Mouse (Mus musculus) kidney, postnatal 0 days (tissue): ENCODE results near the gene Olfr1025-ps1. TPM values are rescaled to one million over a fixed set of nuclear protein-coding genes. Genes with fewer than 3 reads are reported as not detected.

Experiments used
- ATAC-seq: fragments of 200-750 bp; cut with Nextera tagmentation; replicated peaks from 2 replicates; pipeline ENCODE4 v1.8.0; 2017; ENCODE audit warnings: low read depth, moderate number of reproducible peaks, moderate TSS enrichment, moderate library complexity; ENCODE audit not compliant: low FRiP score
- DNase-seq: peaks from one replicate; pipeline ENCODE4 v3.0.0-alpha.2; 2016; ENCODE audit warnings: low spot score
- H3K27ac ChIP-seq: fragments of 300-500 bp; sonication (generic); 2 replicates; pipeline ENCODE4 v1.5.1; 2014; ENCODE audit warnings: mild to moderate bottlenecking
- H3K27me3 ChIP-seq: fragments of 300-500 bp; sonication (generic); 2 replicates; pipeline ENCODE4 v1.6.1; 2014; ENCODE audit warnings: low read length, mixed read lengths; ENCODE audit not compliant: insufficient read depth
- H3K36me3 ChIP-seq: fragments of 300-500 bp; sonication (generic); 2 replicates; pipeline ENCODE4 v1.6.1; 2014; ENCODE audit warnings: low read length, mixed read lengths; ENCODE audit not compliant: insufficient read depth
- H3K4me1 ChIP-seq: fragments of 300-500 bp; sonication (generic); replicated peaks from 2 replicates; pipeline ENCODE4 v1.6.1; 2014; ENCODE audit warnings: antibody characterized with exemption, low read length, mixed read lengths; ENCODE audit not compliant: insufficient read depth
- H3K4me2 ChIP-seq: fragments of 300-500 bp; sonication (generic); 2 replicates; pipeline ENCODE4 v1.6.1; 2014; ENCODE audit warnings: mild to moderate bottlenecking, low read length, moderate library complexity, mixed read lengths
- H3K4me3 ChIP-seq: fragments of 300-500 bp; sonication (generic); replicated peaks from 2 replicates; pipeline ENCODE4 v1.5.1; 2014; ENCODE audit warnings: low read depth, low read length
- H3K9ac ChIP-seq: fragments of 300-500 bp; sonication (generic); 2 replicates; pipeline ENCODE4 v1.6.1; 2014; ENCODE audit warnings: low read depth, low read length
- H3K9me3 ChIP-seq: fragments of 300-500 bp; sonication (generic); replicated peaks from 2 replicates; pipeline ENCODE4 v1.6.1; 2016; ENCODE audit warnings: low read length, inconsistent platforms, mixed read lengths
- CTCF ChIP-seq: IDR thresholded peaks from 2 replicates; pipeline ENCODE4 v1.5.1; 2016; ENCODE audit warnings: antibody characterized with exemption, low read depth, mild to moderate bottlenecking, moderate library complexity
- WGBS: fragments of 180-500 bp; shearing (Covaris S2); extraction: QIAGEN DNeasy Blood & Tissue Kit; methylation state at CpG from one replicate; pipeline ENCODE4 v1.1.7; 2014; 5-methylcytosine and 5-hydroxymethylcytosine counted together
- polyA plus RNA-seq: library from polyadenylated mRNA; unstranded; fragments of >200 nt; fragmentation: Nextera tagmentation; extraction: Ambion mirVana; gene quantifications from 2 replicates; pipeline ENCODE4 v1.2.1, GENCODE M21; 2015

Gene Olfr1025-ps1
- not detected in 2 replicates for polyA plus RNA-seq

DNA sequence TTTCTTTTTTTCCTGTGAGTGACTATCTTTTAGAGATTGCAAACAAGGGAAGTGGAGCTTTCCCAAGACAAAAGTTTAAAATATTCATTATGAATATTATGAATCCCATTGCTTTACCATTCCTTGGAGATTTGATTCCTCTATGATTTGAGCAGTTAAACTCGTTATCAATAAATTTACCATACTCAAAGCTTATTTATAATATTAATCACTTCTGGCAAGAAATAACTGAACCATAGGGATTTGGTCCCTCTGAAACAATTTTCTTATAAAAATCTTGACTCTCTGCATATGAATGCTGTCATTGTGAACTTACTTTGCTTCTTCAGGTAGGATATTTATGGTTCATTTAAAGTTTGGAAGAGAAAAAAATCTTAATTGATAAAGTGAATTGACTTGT, at the start of gene Olfr1025-ps1:
Gene Olfr1025-ps1, plus strand, starts transcription at position 301 of the 400 bp plus-strand sequence.
- Histone ChIP-seq H3K9ac (no peak within 1 kb of the TSS), H3K36me3 (no peaks in the 10 kb centered on the region), H3K4me2 (no peak within 1 kb of the TSS), H3K27me3 (no peaks in the 10 kb centered on the region), H3K27ac (no peak within 1 kb of the TSS), H3K4me1 (no peaks in the 10 kb centered on the region), H3K4me3 (no peak within 1 kb of the TSS), H3K9me3 (no peaks in the 10 kb centered on the region)
- WGBS, result 65% methylated on average over 1 of the region's 1 CpGs
- ATAC-seq (no peak), DNase-seq (no peak)
- TF ChIP-seq CTCF, result no peak

DNA sequence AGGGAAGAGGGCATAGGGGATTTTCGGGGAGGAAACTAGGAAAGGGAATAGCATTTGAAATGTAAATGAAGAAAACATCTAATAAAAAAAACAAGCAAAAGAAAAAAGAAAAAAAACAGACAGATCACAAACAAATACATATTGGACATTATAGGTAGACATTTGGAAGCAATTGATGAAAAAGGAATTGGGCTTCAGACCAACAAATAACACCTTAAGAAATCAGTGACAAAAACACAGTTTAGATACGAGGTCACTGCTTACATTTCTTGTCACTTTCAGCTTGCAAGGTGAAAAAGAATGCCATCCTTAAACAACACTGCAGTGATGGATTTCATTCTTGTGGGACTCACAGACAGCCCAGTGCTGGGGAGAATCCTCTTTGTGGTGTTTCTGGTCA, 46.7 kb upstream of the Olfr1025-ps1 start, which contains the start of gene Olfr1022:
Gene Olfr1022, plus strand, starts transcription at position 301 of the 400 bp plus-strand sequence.
- Histone ChIP-seq H3K27me3 (no peaks in the 10 kb centered on the region), H3K4me2 (no peak within 1 kb of the TSS), H3K9me3 (no peaks in the 10 kb centered on the region), H3K9ac (no peak within 1 kb of the TSS), H3K27ac (no peak within 1 kb of the TSS), H3K4me3 (no peak within 1 kb of the TSS), H3K4me1 (no peaks in the 10 kb centered on the region), H3K36me3 (no peaks in the 10 kb centered on the region)
- no peak for TF ChIP-seq CTCF
- ATAC-seq (no peak), DNase-seq (no peak)
- WGBS, result 58% methylated on average over 2 of the region's 2 CpGs

DNA sequence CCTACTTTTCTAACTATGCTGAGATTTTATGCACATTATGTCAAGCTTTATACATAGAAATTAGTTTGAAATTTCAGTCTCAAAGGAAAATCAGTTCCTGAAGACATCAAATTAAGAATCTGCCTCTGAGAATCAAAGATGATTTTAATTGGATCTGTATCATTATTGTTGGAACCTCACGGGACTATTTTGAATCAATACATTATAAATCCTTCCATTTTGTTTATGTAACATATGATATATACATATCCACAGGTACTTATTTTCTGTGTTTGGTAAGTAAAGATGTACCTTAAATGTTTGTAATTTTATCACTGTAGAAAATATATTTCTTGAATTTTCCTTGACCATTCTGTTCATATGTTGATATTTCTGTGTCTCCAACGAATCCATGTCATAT, 29.7 kb upstream of the Olfr1025-ps1 start, which contains the start of gene Olfr1023:
Gene Olfr1023, plus strand, starts transcription at position 301 of the 400 bp plus-strand sequence.
- no peak for TF ChIP-seq CTCF
- Histone ChIP-seq H3K27ac (no peak within 1 kb of the TSS), H3K27me3 (no peaks in the 10 kb centered on the region), H3K4me3 (no peak within 1 kb of the TSS), H3K9me3 (no peaks in the 10 kb centered on the region), H3K4me2 (no peak within 1 kb of the TSS), H3K36me3 (no peaks in the 10 kb centered on the region), H3K9ac (no peak within 1 kb of the TSS), H3K4me1 (no peaks in the 10 kb centered on the region)
- ATAC-seq (no peak), DNase-seq (no peak)
- WGBS, result 58% methylated on average over 2 of the region's 2 CpGs

DNA sequence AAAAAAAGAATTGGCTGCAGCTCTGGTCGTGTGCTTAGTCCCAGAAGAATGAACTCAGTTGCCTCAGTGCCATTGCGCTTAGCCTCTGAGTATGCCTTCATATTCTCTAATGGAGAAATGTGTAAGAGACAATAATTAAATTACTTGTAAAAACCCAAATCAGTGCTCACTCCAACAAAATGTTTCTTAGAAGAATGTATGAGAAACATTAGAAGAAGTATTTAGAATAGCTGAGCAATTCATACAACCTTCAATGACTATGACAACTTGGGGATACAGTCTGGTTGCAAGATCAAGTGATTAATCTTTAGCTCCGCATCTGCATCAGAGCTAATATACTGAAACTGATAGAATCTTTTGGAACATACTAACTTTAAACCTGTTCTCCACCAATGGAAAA, 10.0 kb upstream of the Olfr1025-ps1 start, which contains the start of gene Olfr1024:
Gene Olfr1024, minus strand, starts transcription at position 101 of the 400 bp plus-strand sequence.
- Histone ChIP-seq H3K27me3 (no peaks in the 10 kb centered on the region), H3K27ac (no peak within 1 kb of the TSS), H3K4me1 (no peaks in the 10 kb centered on the region), H3K9ac (no peak within 1 kb of the TSS), H3K4me2 (no peak within 1 kb of the TSS), H3K9me3 (no peaks in the 10 kb centered on the region), H3K4me3 (no peak within 1 kb of the TSS), H3K36me3 (no peaks in the 10 kb centered on the region)
- TF ChIP-seq CTCF, result no peak
- no peak for DNase-seq
- WGBS, result 82% methylated on average over 3 of the region's 3 CpGs
- no peak for ATAC-seq

DNA sequence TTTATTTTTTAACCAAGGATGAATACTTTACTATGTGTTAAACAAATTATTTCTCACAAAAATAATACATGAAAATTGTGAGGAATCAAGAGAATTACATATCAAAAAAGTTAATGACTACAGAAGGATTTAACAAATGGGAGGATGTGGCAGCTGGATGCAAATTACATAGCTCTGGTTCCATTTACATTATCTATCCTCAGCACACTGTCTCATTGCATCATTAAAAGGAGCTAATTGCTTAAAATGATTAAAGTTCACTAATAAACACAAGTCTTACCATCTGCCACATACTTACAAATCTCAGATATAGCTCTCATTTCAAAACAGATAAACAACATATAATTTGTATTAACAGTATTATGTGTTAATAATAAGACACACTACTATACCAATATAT, 1.8 kb upstream of the Olfr1025-ps1 start:
- TF ChIP-seq CTCF, result no peak
- no peaks in the 10 kb centered on the region for H3K27me3 ChIP-seq
- H3K4me3 ChIP-seq, result no peak overlapping the region
- no peaks in the 10 kb centered on the region for H3K4me1 ChIP-seq
- DNase-seq, result no peak
- H3K36me3 ChIP-seq, result no peaks in the 10 kb centered on the region
- no peak for ATAC-seq
- no peak overlapping the region for H3K27ac ChIP-seq
- no peaks in the 10 kb centered on the region for H3K9me3 ChIP-seq
- no peak overlapping the region for H3K4me2 ChIP-seq
- H3K9ac ChIP-seq, result no peak overlapping the region

GRCm38 (mm10) chr2:85921258-85921657, 6.3 kb downstream of the Olfr1025-ps1 start, which contains the start of gene Olfr1026:
TSS of gene Olfr1026 (plus strand) at chr2:85921558.
- no peak within 1 kb of the TSS for H3K4me3 ChIP-seq
- no peak for DNase-seq
- no peak within 1 kb of the TSS for H3K4me2 ChIP-seq
- no peak for TF ChIP-seq CTCF
- ATAC-seq, result no peak
- WGBS, result 86% methylated on average over 3 of the region's 3 CpGs
- H3K27me3 ChIP-seq, result no peaks in the 10 kb centered on the region
- no peak within 1 kb of the TSS for H3K27ac ChIP-seq
- H3K9ac ChIP-seq, result no peak within 1 kb of the TSS
- H3K4me1 ChIP-seq, result no peaks in the 10 kb centered on the region
- no peaks in the 10 kb centered on the region for H3K36me3 ChIP-seq
- no peaks in the 10 kb centered on the region for H3K9me3 ChIP-seq

- no peaks in the 10 kb centered on the region for H3K36me3 ChIP-seq
- no peaks in the 10 kb centered on the region for H3K4me1 ChIP-seq
- H3K27me3 ChIP-seq, result no peaks in the 10 kb centered on the region
- no peak within 1 kb of the TSS for H3K4me2 ChIP-seq
- ATAC-seq (no peak), DNase-seq (no peak)
- H3K9ac ChIP-seq, result no peak within 1 kb of the TSS
- no peak for TF ChIP-seq CTCF
- 57% methylated on average over 1 of the region's 1 CpGs for WGBS
- H3K4me3 ChIP-seq, result no peak within 1 kb of the TSS
- no peak within 1 kb of the TSS for H3K27ac ChIP-seq
- H3K9me3 ChIP-seq, result no peaks in the 10 kb centered on the region
Observed at GRCm38 (mm10) chr2:85950137-85950536, 35.1 kb downstream of the Olfr1025-ps1 start, which contains the start of gene Olfr1028. TSS of gene Olfr1028 (plus strand) at chr2:85950437.

Other genes with a start within 250 kb of the Olfr1025-ps1 start
- not detected in 2 replicates for gene Olfr1006, start 236.4 kb upstream of the Olfr1025-ps1 start, polyA plus RNA-seq
- gene Olfr1008, start 225.8 kb upstream of the Olfr1025-ps1 start, polyA plus RNA-seq, result not detected in 2 replicates
- gene Olfr1009, start 199.8 kb upstream of the Olfr1025-ps1 start, polyA plus RNA-seq, result not detected in 2 replicates
- not detected in 2 replicates for gene Olfr1012, start 152.4 kb upstream of the Olfr1025-ps1 start, polyA plus RNA-seq
- gene Olfr1013, start 148.1 kb upstream of the Olfr1025-ps1 start, polyA plus RNA-seq, result not detected in 2 replicates
- gene Olfr1014, start 142.5 kb upstream of the Olfr1025-ps1 start, polyA plus RNA-seq, result not detected in 2 replicates
- not detected in 2 replicates for gene Olfr1015, start 133.2 kb upstream of the Olfr1025-ps1 start, polyA plus RNA-seq
- not detected in 2 replicates for gene Olfr1016, start 112.6 kb upstream of the Olfr1025-ps1 start, polyA plus RNA-seq
- not detected in 2 replicates for gene Olfr1018, start 96.7 kb upstream of the Olfr1025-ps1 start, polyA plus RNA-seq
- gene Olfr1019, start 69.7 kb upstream of the Olfr1025-ps1 start, polyA plus RNA-seq, result not detected in 2 replicates
- not detected in 2 replicates for gene Olfr1020, start 68.2 kb upstream of the Olfr1025-ps1 start, polyA plus RNA-seq
- gene Olfr1022, start 46.6 kb upstream of the Olfr1025-ps1 start, polyA plus RNA-seq, result not detected in 2 replicates
- not detected in 2 replicates for gene Olfr1023, start 29.6 kb upstream of the Olfr1025-ps1 start, polyA plus RNA-seq
- not detected in 2 replicates for gene Olfr1024, start 10.1 kb upstream of the Olfr1025-ps1 start, polyA plus RNA-seq
- gene Olfr1026, start 6.4 kb downstream of the Olfr1025-ps1 start, polyA plus RNA-seq, result not detected in 2 replicates
- not detected in 2 replicates for gene Olfr1028, start 35.2 kb downstream of the Olfr1025-ps1 start, polyA plus RNA-seq
- gene Olfr1029, start 58.7 kb downstream of the Olfr1025-ps1 start, polyA plus RNA-seq, result not detected in 2 replicates
- gene Olfr1030, start 64.1 kb downstream of the Olfr1025-ps1 start, polyA plus RNA-seq, result not detected in 2 replicates
- not detected in 2 replicates for gene Olfr1031, start 75.1 kb downstream of the Olfr1025-ps1 start, polyA plus RNA-seq
- gene Olfr1032, start 90.3 kb downstream of the Olfr1025-ps1 start, polyA plus RNA-seq, result not detected in 2 replicates
- gene Olfr1033, start 105.4 kb downstream of the Olfr1025-ps1 start, polyA plus RNA-seq, result 5.0 and 5.4 TPM in 2 replicates
- 0.04 and 0.09 TPM in 2 replicates for gene Olfr1034, start 130.7 kb downstream of the Olfr1025-ps1 start, polyA plus RNA-seq
- not detected in 2 replicates for gene Olfr1036, start 158.8 kb downstream of the Olfr1025-ps1 start, polyA plus RNA-seq
- gene Olfr1037, start 172.2 kb downstream of the Olfr1025-ps1 start, polyA plus RNA-seq, result not detected in 2 replicates
- gene Olfr1039, start 220.7 kb downstream of the Olfr1025-ps1 start, polyA plus RNA-seq, result not detected in 2 replicates
- gene Olfr1040, start 231.5 kb downstream of the Olfr1025-ps1 start, polyA plus RNA-seq, result not detected in 2 replicates
- gene Olfr1042, start 246.6 kb downstream of the Olfr1025-ps1 start, polyA plus RNA-seq, result not detected in 2 replicates